Mouse (Mus musculus) MEL (cell line): Measurements from ENCODE around the gene Plxdc2. TPM values are rescaled to one million over a fixed set of nuclear protein-coding genes. Genes with fewer than 3 reads are reported as not detected.

Experiments
- DNase-seq: peaks from one replicate; pipeline ENCODE4 v3.0.0; 2011; ENCODE audit warnings: low read depth, low spot score
- H3K27ac ChIP-seq: 2 replicates; pipeline ENCODE4 v1.5.1; 2012; ENCODE audit warnings: low read depth, mild to moderate bottlenecking, control low read depth, low read length, moderate library complexity; ENCODE audit not compliant: control insufficient read depth
- H3K27me3 ChIP-seq, 2 experiments: fragments of 150-350 bp in 1 of 2; sonication (generic) in 1 of 2; 2 replicates each; pipeline ENCODE4 v1.6.1; 2012; ENCODE audit warnings: low read length in 2 of 2, mild to moderate bottlenecking in 2 of 2, improper control_type of control experiment in 1 of 2, moderate library complexity in 1 of 2; ENCODE audit not compliant: insufficient read depth in 2 of 2, control insufficient read depth in 1 of 2
- H3K36me3 ChIP-seq, 2 experiments: 2 replicates each; pipeline ENCODE4 v1.6.1; 2012 to 2014; ENCODE audit warnings: low read length in 2 of 2, improper control_type of control experiment in 1 of 2, inconsistent platforms in 1 of 2, mild to moderate bottlenecking in 1 of 2; ENCODE audit not compliant: insufficient read depth in 2 of 2, control insufficient read depth in 1 of 2
- H3K4me1 ChIP-seq, 2 experiments: fragments of 150-350 bp in 1 of 2; sonication (generic) in 1 of 2; 2 replicates each; pipeline ENCODE4 v1.6.1; 2012; ENCODE audit warnings: low read length in 2 of 2, improper control_type of control experiment in 1 of 2, mild to moderate bottlenecking in 1 of 2; ENCODE audit not compliant: insufficient read depth in 2 of 2, control insufficient read depth in 1 of 2
- H3K4me3 ChIP-seq, 2 experiments: fragments of 150-350 bp in 1 of 2; sonication (generic) in 1 of 2; 2 replicates each; pipeline ENCODE4 v1.5.1; 2012; ENCODE audit warnings: low read depth in 2 of 2, low read length in 2 of 2, mild to moderate bottlenecking in 2 of 2, moderate library complexity in 2 of 2, control low read depth in 1 of 2, improper control_type of control experiment in 1 of 2; ENCODE audit not compliant: control insufficient read depth in 1 of 2, insufficient read depth in 1 of 2
- H3K79me2 ChIP-seq: 2 replicates; pipeline ENCODE4 v1.6.1; 2012; ENCODE audit warnings: mild to moderate bottlenecking, low read length, moderate library complexity; ENCODE audit not compliant: control insufficient read depth, poor library complexity, insufficient read depth
- H3K9ac ChIP-seq: 2 replicates; pipeline ENCODE4 v1.6.1; 2012; ENCODE audit warnings: low read depth, mild to moderate bottlenecking, control low read depth, low read length, moderate library complexity; ENCODE audit not compliant: control insufficient read depth, poor library complexity, severe bottlenecking
- H3K9me3 ChIP-seq: fragments of 150-350 bp; sonication (generic); replicated peaks from 2 replicates; pipeline ENCODE4 v1.6.1; 2012; ENCODE audit warnings: mild to moderate bottlenecking, low read length, improper control_type of control experiment, moderate library complexity; ENCODE audit not compliant: insufficient read depth
- BHLHE40 ChIP-seq: IDR thresholded peaks from 2 replicates; pipeline ENCODE4 v1.6.1; 2012; ENCODE audit warnings: low read depth, mild to moderate bottlenecking, inconsistent platforms, low read length, improper control_type of control experiment, borderline replicate concordance
- CHD2 ChIP-seq: IDR thresholded peaks from 2 replicates; pipeline ENCODE4 v1.6.1; 2011; ENCODE audit warnings: low read length, improper control_type of control experiment
- E2F4 ChIP-seq: IDR thresholded peaks from 2 replicates; pipeline ENCODE4 v1.6.1; 2011; ENCODE audit warnings: low read depth, low read length, improper control_type of control experiment, borderline replicate concordance
- GABPA ChIP-seq: IDR thresholded peaks from 2 replicates; pipeline ENCODE4 v1.6.1; 2012; ENCODE audit warnings: low read depth, mild to moderate bottlenecking, inconsistent platforms, low read length, improper control_type of control experiment, moderate library complexity
- GATA1 ChIP-seq: IDR thresholded peaks from 2 replicates; pipeline ENCODE4 v1.6.1; 2011; ENCODE audit warnings: low read depth, low read length, improper control_type of control experiment
- HCFC1 ChIP-seq: IDR thresholded peaks from 2 replicates; pipeline ENCODE4 v1.6.1; 2012; ENCODE audit warnings: low read depth, mild to moderate bottlenecking, inconsistent platforms, low read length, improper control_type of control experiment, moderate library complexity
- KAT2A ChIP-seq: conservative IDR thresholded peaks from 2 replicates; pipeline ENCODE4 v1.6.1; 2012; ENCODE audit warnings: low read depth, low read length, improper control_type of control experiment, inconsistent platforms
- MAX ChIP-seq: IDR thresholded peaks from 2 replicates; pipeline ENCODE4 v1.6.1; 2011; ENCODE audit warnings: low read length, improper control_type of control experiment
- MAZ ChIP-seq: IDR thresholded peaks from 2 replicates; pipeline ENCODE4 v1.6.1; 2012; ENCODE audit warnings: low read depth, mild to moderate bottlenecking, inconsistent platforms, low read length, improper control_type of control experiment
- MXI1 ChIP-seq: IDR thresholded peaks from 2 replicates; pipeline ENCODE4 v1.6.1; 2011; ENCODE audit warnings: mild to moderate bottlenecking, low read depth, low read length, improper control_type of control experiment
- NELFE ChIP-seq: IDR thresholded peaks from 2 replicates; pipeline ENCODE4 v1.6.1; 2011; ENCODE audit warnings: low read depth, low read length, improper control_type of control experiment
- POLR2A ChIP-seq, 2 experiments: IDR thresholded peaks; 2 replicates each; pipeline ENCODE4 v1.6.1; 2011 to 2012; ENCODE audit warnings: low read length in 2 of 2, mild to moderate bottlenecking in 2 of 2, control low read depth in 1 of 2, improper control_type of control experiment in 1 of 2, low read depth in 1 of 2, moderate library complexity in 1 of 2; ENCODE audit not compliant: control insufficient read depth in 1 of 2, insufficient read depth in 1 of 2, poor library complexity in 1 of 2
- POLR2AphosphoS5 ChIP-seq: IDR thresholded peaks from 2 replicates; pipeline ENCODE4 v1.6.1; 2012; ENCODE audit warnings: low read depth, borderline replicate concordance, mild to moderate bottlenecking, inconsistent platforms, low read length, moderate library complexity, mixed read lengths
- RAD21 ChIP-seq: IDR thresholded peaks from 2 replicates; pipeline ENCODE4 v1.6.1; 2011; ENCODE audit warnings: mild to moderate bottlenecking, low read depth, low read length, improper control_type of control experiment
- SIN3A ChIP-seq: IDR thresholded peaks from 2 replicates; pipeline ENCODE4 v1.6.1; 2012; ENCODE audit warnings: low read length, improper control_type of control experiment, inconsistent platforms
- TAL1 ChIP-seq: IDR thresholded peaks from 2 replicates; pipeline ENCODE4 v1.6.1; 2012; ENCODE audit warnings: mild to moderate bottlenecking, inconsistent platforms, low read length, moderate library complexity, mixed read lengths
- UBTF ChIP-seq: IDR thresholded peaks from 2 replicates; pipeline ENCODE4 v1.6.1; 2012; ENCODE audit warnings: low read depth, mild to moderate bottlenecking, inconsistent platforms, low read length, improper control_type of control experiment, moderate library complexity, borderline replicate concordance; ENCODE audit not compliant: insufficient read depth
- USF1 ChIP-seq: IDR thresholded peaks from 2 replicates; pipeline ENCODE4 v1.6.1; 2014; ENCODE audit warnings: low read depth, mild to moderate bottlenecking, inconsistent platforms, low read length, improper control_type of control experiment, moderate library complexity
- ZKSCAN1 ChIP-seq: IDR thresholded peaks from 2 replicates; pipeline ENCODE4 v1.6.1; 2012; ENCODE audit warnings: low read depth, mild to moderate bottlenecking, inconsistent platforms, low read length, improper control_type of control experiment, moderate library complexity
- polyA plus RNA-seq, 2 experiments: library from polyadenylated mRNA; stranded (reverse) in 1 of 2; unstranded in 1 of 2; fragments of >175 nt in 1 of 2; fragments of >200 nt in 1 of 2; gene quantifications; 2 replicates each; pipeline versions ENCODE4 v1.2.1 to v1.2.4; 2012; ENCODE audit warnings: low replicate concordance in 2 of 2, low read depth in 1 of 2; ENCODE audit not compliant: insufficient read length in 2 of 2, insufficient read depth in 1 of 2, missing spikeins in 1 of 2
- total RNA-seq: library from RNA; depleted of rRNA; stranded (reverse); fragments of 300-350 nt; gene quantifications from 2 replicates; pipeline ENCODE4 v1.2.3, GENCODE M21; 2012

The Plxdc2 gene
- total and polyA plus RNA-seq, 3 experiments: not detected

DNA sequence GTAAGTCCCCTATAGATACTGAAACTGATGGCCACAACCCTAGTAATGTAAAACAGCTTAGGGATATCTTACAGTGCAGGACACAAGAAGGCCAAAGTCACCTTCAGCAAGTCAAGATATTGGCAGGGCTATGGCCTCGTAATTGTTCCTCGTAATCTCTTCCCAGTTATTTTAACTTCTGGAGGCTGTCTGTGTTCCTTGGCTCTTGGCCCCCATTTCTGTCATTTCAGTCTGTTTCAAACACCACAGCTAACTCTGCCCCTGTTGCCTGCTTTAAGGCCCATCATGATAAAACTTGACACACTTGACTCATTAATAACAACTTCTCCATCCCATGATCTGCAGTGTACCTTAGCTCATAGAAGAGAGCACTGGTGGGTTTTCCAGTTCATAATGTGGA is 378.3 kb downstream of the Plxdc2 start:
- Histone ChIP-seq H3K9ac (no peak overlapping the region), H3K27ac (no peak overlapping the region), H3K4me3 (no peak overlapping the region), H3K27me3 (no peaks in the 10 kb centered on the region), H3K4me1 (no peaks in the 10 kb centered on the region), H3K36me3 (no peaks in the 10 kb centered on the region), H3K79me2 (no peaks in the 10 kb centered on the region), H3K9me3 (no peaks in the 10 kb centered on the region)
- TF ChIP-seq TAL1 (no peak), RAD21 (no peak), GABPA (no peak), ZKSCAN1 (no peak), CHD2 (no peak)
- no peak for DNase-seq

DNA sequence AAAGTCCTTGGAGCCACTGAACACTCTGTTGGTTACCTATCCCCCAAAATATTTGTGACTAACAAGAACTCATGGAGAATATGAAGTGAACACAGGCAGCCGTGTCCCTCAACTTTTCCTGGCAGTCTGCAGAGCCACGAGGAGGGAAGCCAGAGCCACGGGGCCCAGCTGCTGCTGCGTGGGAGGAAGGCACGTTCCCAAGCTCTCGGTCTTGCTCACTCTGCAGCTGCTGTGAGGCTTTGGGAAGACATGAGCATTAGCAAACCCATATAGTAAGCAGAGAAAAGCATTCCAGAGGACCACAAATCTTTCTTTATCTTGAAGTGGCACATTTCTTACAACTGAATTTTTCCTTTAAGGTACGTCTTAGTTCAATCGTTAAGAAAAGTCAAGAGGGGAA is 382.1 kb downstream of the Plxdc2 start:
- no peak for DNase-seq
- TF ChIP-seq MAZ: no peak
- no peak for TF ChIP-seq KAT2A
- TF ChIP-seq POLR2A (IDR thresholded peaks at IDR 0.05; ENCODE audit: control insufficient read depth in 1 of 2, insufficient read depth in 1 of 2, low read depth in 1 of 2, low read length in 2 of 2, poor library complexity in 1 of 2): no peak
- TF ChIP-seq HCFC1: no peak
- TF ChIP-seq NELFE: no peak
- TF ChIP-seq POLR2AphosphoS5: no peak
- TF ChIP-seq TAL1: no peak
- no peak for TF ChIP-seq MAX
- no peak for TF ChIP-seq MXI1
- TF ChIP-seq SIN3A: no peak
- TF ChIP-seq UBTF: no peak
- no peak for TF ChIP-seq USF1
- TF ChIP-seq GATA1: no peak
- no peak for TF ChIP-seq BHLHE40
- no peak for TF ChIP-seq GABPA
- no peak for TF ChIP-seq E2F4
- Histone ChIP-seq H3K9ac (no peak overlapping the region), H3K79me2 (no peaks in the 10 kb centered on the region), H3K4me3 (no peak overlapping the region), H3K9me3 (no peaks in the 10 kb centered on the region), H3K27me3 (no peaks in the 10 kb centered on the region), H3K36me3 (no peaks in the 10 kb centered on the region), H3K27ac (no peak overlapping the region), H3K4me1 (no peaks in the 10 kb centered on the region)
